Mouse (Mus musculus) heart, embryonic 14.5 days (tissue): ENCODE measurements around the gene Spem2. TPM values are rescaled to one million over a fixed set of nuclear protein-coding genes. Genes with fewer than 3 reads are reported as not detected.

Source experiments
- ATAC-seq: fragments of 200-750 bp; cut with Nextera tagmentation; 2 replicates; pipeline ENCODE4 v1.8.0; 2017; ENCODE audit warnings: low read depth, moderate TSS enrichment; ENCODE audit not compliant: insufficient number of reproducible peaks, insufficient read depth, low FRiP score
- H3K27ac ChIP-seq, 2 experiments: fragments of 200-500 bp in 1 of 2; fragments of 300-500 bp in 1 of 2; sonication (generic) in 1 of 2; replicated peaks in 1 of 2; 2 replicates each; pipeline ENCODE4 v1.5.1; 2012 to 2014; ENCODE audit warnings: low read depth in 2 of 2, low read length in 2 of 2, control low read depth in 1 of 2, mild to moderate bottlenecking in 1 of 2, mixed read lengths in 1 of 2; ENCODE audit not compliant: control insufficient read depth in 1 of 2, insufficient read depth in 1 of 2
- H3K27me3 ChIP-seq: fragments of 300-500 bp; sonication (generic); 2 replicates; pipeline ENCODE4 v1.6.1; 2014; ENCODE audit warnings: mild to moderate bottlenecking, low read length, control low read depth; ENCODE audit not compliant: control insufficient read depth, insufficient read depth
- H3K36me3 ChIP-seq: fragments of 300-500 bp; sonication (generic); 2 replicates; pipeline ENCODE4 v1.6.1; 2014; ENCODE audit warnings: mild to moderate bottlenecking, control low read depth, low read length, mixed read lengths; ENCODE audit not compliant: control insufficient read depth, insufficient read depth
- H3K4me1 ChIP-seq, 2 experiments: fragments of 200-500 bp in 1 of 2; fragments of 300-500 bp in 1 of 2; sonication (generic) in 1 of 2; 2 replicates each; pipeline ENCODE4 v1.6.1; 2012 to 2014; ENCODE audit warnings: low read length in 2 of 2, control low read depth in 1 of 2, mixed read lengths in 1 of 2; ENCODE audit not compliant: control insufficient read depth in 2 of 2, insufficient read depth in 2 of 2
- H3K4me2 ChIP-seq: fragments of 300-500 bp; sonication (generic); 2 replicates; pipeline ENCODE4 v1.6.1; 2014; ENCODE audit warnings: mild to moderate bottlenecking, low read length
- H3K4me3 ChIP-seq, 2 experiments: fragments of 200-500 bp in 1 of 2; fragments of 300-500 bp in 1 of 2; sonication (generic) in 1 of 2; 2 replicates each; pipeline ENCODE4 v1.5.1; 2012 to 2014; ENCODE audit warnings: low read length in 2 of 2, mild to moderate bottlenecking in 2 of 2, control low read depth in 1 of 2, low read depth in 1 of 2, moderate library complexity in 1 of 2; ENCODE audit not compliant: control insufficient read depth in 1 of 2, insufficient read depth in 1 of 2
- H3K9ac ChIP-seq: fragments of 300-500 bp; sonication (generic); 2 replicates; pipeline ENCODE4 v1.6.1; 2014; ENCODE audit warnings: mild to moderate bottlenecking, low read length
- H3K9me3 ChIP-seq: fragments of 300-500 bp; sonication (generic); 2 replicates; pipeline ENCODE4 v1.6.1; 2016; ENCODE audit warnings: low read length, control low read depth; ENCODE audit not compliant: control insufficient read depth
- WGBS: fragments of 180-500 bp; shearing (Covaris S2); extraction: QIAGEN DNeasy Blood & Tissue Kit; methylation state at CpG from one replicate; pipeline ENCODE4 v1.1.7; 2014; 5-methylcytosine and 5-hydroxymethylcytosine counted together
- polyA plus RNA-seq: library from polyadenylated mRNA; unstranded; fragments of >200 nt; fragmentation: Nextera tagmentation; extraction: Ambion mirVana; gene quantifications from 2 replicates; pipeline ENCODE4 v1.2.1, GENCODE M21; 2014

Gene Spem2
- polyA plus RNA-seq, 1 experiment from 2014 or later: not detected

GRCm38 (mm10) chr11:69787306-69787705 is 31.0 kb downstream of the Spem2 start:
- ATAC-seq: no peak
- H3K27ac ChIP-seq: no peak overlapping the region
- no peak overlapping the region for H3K9ac ChIP-seq
- H3K4me3 ChIP-seq: no peak overlapping the region
- H3K4me1 ChIP-seq: peaks cover 7% of the 10 kb centered on the region in 2 experiments; a peak in 2 of 4 replicates
- H3K36me3 ChIP-seq: no peaks in the 10 kb centered on the region
- WGBS: 86% methylated on average over 5 of the region's 5 CpGs
- no peak overlapping the region for H3K4me2 ChIP-seq
- H3K27me3 ChIP-seq: no peaks in the 10 kb centered on the region
- no peaks in the 10 kb centered on the region for H3K9me3 ChIP-seq

- H3K4me1 ChIP-seq: peaks cover 5 to 7% of the 10 kb centered on the region in 2 experiments; a peak in 2 of 4 replicates
- H3K9ac ChIP-seq: no peak overlapping the region
- peak overlapping the region; percentile 9 to 20; a peak in 3 of 4 replicates for H3K4me3 ChIP-seq
- no peak overlapping the region for H3K27ac ChIP-seq
- no peaks in the 10 kb centered on the region for H3K27me3 ChIP-seq
- 17% methylated on average over 15 of the region's 15 CpGs for WGBS
- no peaks in the 10 kb centered on the region for H3K9me3 ChIP-seq
- peak overlapping the region; percentile 54 for H3K4me2 ChIP-seq
- no peak; the same call in 1 of the 2 replicates for ATAC-seq
- no peaks in the 10 kb centered on the region for H3K36me3 ChIP-seq
Measured at GRCm38 (mm10) chr11:69784793-69785272, 33.4 kb downstream of the Spem2 start.

- ATAC-seq: no peak
- WGBS: 36% methylated on average over 4 of the region's 4 CpGs
Measured at GRCm38 (mm10) chr11:69781828-69782227, 36.4 kb downstream of the Spem2 start.

GRCm38 (mm10) chr11:69778985-69779384 is 39.3 kb downstream of the Spem2 start:
- Histone ChIP-seq H3K36me3 (peaks cover 20% of the 10 kb centered on the region), H3K4me2 (0 out of 2 replicates have a peak overlapping the region, but pooled peaks have one; percentile 5), H3K9me3 (no peaks in the 10 kb centered on the region), H3K4me3 (no peak overlapping the region), H3K9ac (no peak overlapping the region), H3K27me3 (no peaks in the 10 kb centered on the region), H3K4me1 (peaks cover 8 to 13% of the 10 kb centered on the region in 2 experiments), H3K27ac (no peak overlapping the region)
- 43% methylated on average over 7 of the region's 7 CpGs for WGBS
- ATAC-seq: no peak

More at GRCm38 (mm10) chr11:69781828-69782227, 36.4 kb downstream of the Spem2 start:
- H3K4me3 ChIP-seq: no peak overlapping the region
- peaks cover 6% of the 10 kb centered on the region for H3K36me3 ChIP-seq
- H3K27ac ChIP-seq: no peak overlapping the region
- no peaks in the 10 kb centered on the region for H3K27me3 ChIP-seq
- no peak overlapping the region for H3K4me2 ChIP-seq
- H3K9me3 ChIP-seq: no peaks in the 10 kb centered on the region
- H3K9ac ChIP-seq: no peak overlapping the region
- H3K4me1 ChIP-seq: peaks cover 11 to 19% of the 10 kb centered on the region in 2 experiments

- 0 out of 2 replicates have a peak overlapping the region, but pooled peaks have one; percentile 25 for H3K9ac ChIP-seq
- ATAC-seq: no peak
- H3K36me3 ChIP-seq: peaks cover 20% of the 10 kb centered on the region
- peak overlapping the region; percentile 5; the same call in 1 of the 2 replicates for H3K4me2 ChIP-seq
- no peak overlapping the region for H3K4me3 ChIP-seq
- no peaks in the 10 kb centered on the region for H3K27me3 ChIP-seq
- peaks cover 8 to 13% of the 10 kb centered on the region in 2 experiments for H3K4me1 ChIP-seq
- H3K27ac ChIP-seq: no peak overlapping the region
- 60% methylated on average over 23 of the region's 23 CpGs for WGBS
- H3K9me3 ChIP-seq: no peaks in the 10 kb centered on the region
Measured at GRCm38 (mm10) chr11:69778258-69778982, 39.8 kb downstream of the Spem2 start.

GRCm38 (mm10) chr11:69777504-69778257 is 40.6 kb downstream of the Spem2 start:
- peaks cover 20% of the 10 kb centered on the region for H3K36me3 ChIP-seq
- no peak for ATAC-seq
- no peaks in the 10 kb centered on the region for H3K9me3 ChIP-seq
- no peak overlapping the region for H3K27ac ChIP-seq
- H3K27me3 ChIP-seq: no peaks in the 10 kb centered on the region
- 64% methylated on average over 25 of the region's 26 CpGs for WGBS
- H3K4me1 ChIP-seq: peaks cover 8 to 13% of the 10 kb centered on the region in 2 experiments
- H3K4me3 ChIP-seq: no peak overlapping the region
- no peak overlapping the region for H3K4me2 ChIP-seq
- H3K9ac ChIP-seq: no peak overlapping the region

GRCm38 (mm10) chr11:69776488-69776887 is 41.8 kb downstream of the Spem2 start:
- H3K4me2 ChIP-seq: no peak overlapping the region
- no peak for ATAC-seq

More at GRCm38 (mm10) chr11:69776488-69776887, 41.8 kb downstream of the Spem2 start:
- Histone ChIP-seq H3K27me3 (no peaks in the 10 kb centered on the region), H3K9ac (no peak overlapping the region), H3K4me3 (no peak overlapping the region), H3K4me1 (peaks cover 8 to 13% of the 10 kb centered on the region in 2 experiments), H3K36me3 (peaks cover 20% of the 10 kb centered on the region), H3K27ac (no peak overlapping the region), H3K9me3 (no peaks in the 10 kb centered on the region)
- WGBS: 82% methylated on average over 20 of the region's 20 CpGs
